Mouse (Mus musculus) cerebellum, postnatal 14 days (tissue): Measurements from ENCODE around the gene Tbx10.
A peak's percentile ranks its signal among the peaks of the same experiment; 100 is the strongest.
"Not testable (repeated sequence)": the region's sequence is repeated elsewhere in the genome, so short reads cannot be mapped to it uniquely, and the experiment has no call there.

ENCODE experiments used
- DNase-seq, 2 experiments: peaks; one replicate each; pipeline ENCODE4 v3.0.0; 2021; ENCODE audit warnings: mixed read lengths in 2 of 2

The Tbx10 gene

GRCm38 (mm10) chr19:4005091-4005490 is 12.5 kb downstream of the Tbx10 start:
- DNase-seq, result no peak

GRCm38 (mm10) chr19:4005971-4006370 is 13.4 kb downstream of the Tbx10 start:
- no peak for DNase-seq

DNA sequence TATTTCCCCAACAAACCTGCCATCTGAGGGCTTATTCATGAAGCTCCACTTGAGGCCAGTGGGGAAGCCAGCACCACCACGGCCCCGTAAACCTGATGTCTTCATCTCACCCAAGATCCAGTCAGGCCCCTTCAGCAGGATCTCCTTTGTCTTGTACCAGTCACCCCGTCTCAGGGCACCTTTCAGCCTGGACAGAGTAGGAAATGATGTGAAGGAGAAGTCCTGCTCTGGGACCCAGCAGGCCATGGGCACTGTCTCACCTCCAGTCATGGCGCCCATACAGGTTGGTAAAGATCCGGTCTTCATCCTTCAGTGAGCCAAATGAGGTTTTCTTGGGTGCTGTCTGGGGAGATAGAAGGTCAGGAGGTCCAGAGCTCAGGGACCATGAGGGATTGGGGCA is 18.5 kb downstream of the Tbx10 start:
- peak in 1 of 2 experiments; percentile 10 for DNase-seq

GRCm38 (mm10) chr19:4012432-4013022 is 20.0 kb downstream of the Tbx10 start, which contains the start of gene Ndufv1:
TSS of gene Ndufv1 (minus strand) at chr19:4012806.
- peak; percentile 96 to 98 for DNase-seq

DNA sequence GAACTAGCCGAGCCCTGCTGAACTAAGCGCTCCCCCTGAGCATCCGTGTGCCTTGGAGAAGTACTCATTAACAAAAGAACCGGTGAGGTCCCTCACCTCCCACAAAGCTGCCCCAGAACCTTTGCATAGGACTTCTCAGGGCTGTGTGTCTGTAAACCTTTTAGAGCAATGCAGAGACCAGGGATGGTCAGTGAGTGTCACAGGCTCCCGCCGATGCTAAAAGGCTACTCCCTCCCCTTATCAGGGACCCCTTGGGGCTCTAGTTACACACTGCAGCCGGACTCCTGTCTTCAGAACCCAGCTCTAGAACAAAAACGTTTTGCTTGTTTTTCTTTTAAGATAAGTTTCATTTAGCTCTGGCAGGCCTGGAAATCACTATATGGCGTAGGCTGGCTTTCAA is 20.5 kb downstream of the Tbx10 start:
- DNase-seq, result no peak

GRCm38 (mm10) chr19:4014802-4015201 is 22.2 kb downstream of the Tbx10 start:
- no peak for DNase-seq

DNA sequence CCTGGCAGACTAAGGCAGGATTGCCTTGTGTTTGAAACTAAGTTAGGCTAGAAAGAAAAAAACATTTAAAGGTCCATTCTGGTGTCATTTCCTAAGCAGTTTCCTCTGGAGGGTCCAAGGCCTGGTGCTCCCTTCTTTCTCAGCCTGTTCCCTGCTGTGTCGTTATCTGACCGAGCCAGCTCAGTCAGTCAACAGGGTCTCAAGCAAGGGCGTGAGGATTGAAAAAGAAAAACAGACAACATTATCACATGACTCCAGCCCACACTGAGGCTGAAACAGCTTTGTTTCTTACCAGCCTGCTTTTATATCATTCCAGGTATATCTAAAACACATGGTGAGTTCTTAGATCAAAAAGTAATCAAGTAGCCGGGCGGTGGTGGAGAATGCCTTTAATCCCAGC is 23.1 kb downstream of the Tbx10 start:
- DNase-seq, result no peak

- no peak for DNase-seq
Measured at GRCm38 (mm10) chr19:4017921-4018587, 25.5 kb downstream of the Tbx10 start.

GRCm38 (mm10) chr19:4018743-4019583 is 26.4 kb downstream of the Tbx10 start:
- DNase-seq, result peak; percentile 88 to 90

GRCm38 (mm10) chr19:4023185-4023584 is 30.6 kb downstream of the Tbx10 start:
- no peak for DNase-seq

- DNase-seq, result no peak
Measured at GRCm38 (mm10) chr19:4027576-4027975, 35.0 kb downstream of the Tbx10 start.

DNA sequence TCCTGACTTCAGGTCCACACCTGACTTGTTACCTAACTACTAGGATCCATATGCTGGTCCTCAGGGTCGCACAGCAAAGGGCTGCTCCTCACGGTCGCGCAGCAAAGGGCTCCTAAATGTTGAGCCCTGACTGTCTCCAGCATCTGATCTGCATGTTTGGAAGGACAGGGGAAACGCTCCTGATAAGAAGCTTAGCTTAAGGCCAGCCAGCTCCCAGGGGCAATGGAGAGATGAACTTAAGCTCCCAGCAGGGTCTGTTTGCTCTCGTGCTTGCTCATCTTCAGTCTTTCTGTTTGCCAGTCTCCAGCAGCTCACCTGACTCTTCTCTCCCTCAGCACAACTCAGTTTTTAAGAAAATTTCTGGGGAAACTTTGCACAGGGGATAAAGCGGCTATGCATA is 40.1 kb downstream of the Tbx10 start:
- DNase-seq, result no peak

DNA sequence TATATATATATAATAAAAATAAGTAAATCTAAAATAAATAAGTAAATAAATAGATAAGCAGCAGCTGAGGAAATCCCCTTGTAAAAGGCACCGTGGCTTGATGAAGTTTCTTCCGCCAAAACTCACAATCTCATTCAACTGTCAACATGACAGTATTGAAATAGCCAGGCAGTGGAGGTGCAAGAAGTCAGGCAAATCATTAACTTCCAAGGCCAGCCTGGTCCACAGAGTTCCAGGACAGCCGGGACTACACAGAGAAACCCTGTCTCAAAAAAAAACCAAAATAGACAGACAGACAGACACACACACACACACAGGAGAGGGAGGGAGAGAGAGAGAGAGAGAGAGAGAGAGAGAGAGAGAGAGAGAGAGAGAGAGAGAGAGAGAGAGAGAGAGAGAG is 40.7 kb downstream of the Tbx10 start:
- no peak for DNase-seq

DNA sequence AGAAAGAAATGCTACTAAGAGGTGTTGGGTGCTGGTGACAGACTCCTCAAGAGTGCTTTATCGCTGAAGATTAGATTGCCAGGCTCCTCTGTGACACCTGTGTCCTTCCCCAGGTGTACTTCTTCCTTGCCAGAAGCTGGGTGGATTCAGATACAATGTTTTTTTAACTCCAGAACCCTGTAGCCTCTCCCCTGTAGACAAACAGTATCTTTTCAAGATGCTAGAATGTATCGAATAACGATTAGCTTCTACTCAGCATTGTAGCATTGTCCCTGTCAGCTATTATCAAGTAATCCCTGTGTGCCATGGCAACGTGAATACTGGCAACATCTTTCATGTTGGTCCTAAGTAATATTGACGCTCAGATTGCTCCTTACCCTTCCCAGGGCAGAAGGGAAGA is 41.2 kb downstream of the Tbx10 start:
- DNase-seq, result no peak

- DNase-seq, result no peak
Measured at GRCm38 (mm10) chr19:4036327-4037045, 43.9 kb downstream of the Tbx10 start.

GRCm38 (mm10) chr19:4037154-4037787 is 44.7 kb downstream of the Tbx10 start:
- DNase-seq, result not testable (repeated sequence)

DNA sequence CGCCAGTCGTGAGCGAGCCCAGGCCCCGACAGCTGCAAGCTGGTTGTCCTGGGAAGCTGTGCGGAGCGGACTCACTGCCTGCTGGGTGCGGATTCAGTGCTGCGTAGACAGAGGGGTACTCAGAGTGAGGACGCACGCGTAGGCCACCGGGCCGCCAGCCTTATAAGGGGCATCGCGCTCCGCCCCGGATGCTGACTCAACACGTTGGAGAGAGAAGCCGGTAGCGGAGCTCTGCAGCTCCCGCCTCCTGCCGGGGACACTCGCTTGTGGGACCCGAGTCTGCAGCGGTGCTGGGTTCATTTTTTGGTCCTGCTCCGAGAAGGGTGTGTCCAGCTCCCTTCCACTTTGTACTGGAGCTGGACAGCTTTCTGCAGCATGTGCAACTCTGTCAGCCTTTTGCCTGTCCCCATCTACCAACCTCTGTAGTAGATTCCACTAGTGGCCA is 45.3 kb downstream of the Tbx10 start, which contains the start of gene Gstp1:
Gene Gstp1 (minus strand): TSS at position 198 of the 445 bp plus-strand sequence.
- peak; percentile 78 for DNase-seq

GRCm38 (mm10) chr19:4040941-4041340 is 48.4 kb downstream of the Tbx10 start:
- DNase-seq, result not testable (repeated sequence)

- DNase-seq, result not testable (repeated sequence)
Measured at GRCm38 (mm10) chr19:4041500-4041899, 48.9 kb downstream of the Tbx10 start.

DNA sequence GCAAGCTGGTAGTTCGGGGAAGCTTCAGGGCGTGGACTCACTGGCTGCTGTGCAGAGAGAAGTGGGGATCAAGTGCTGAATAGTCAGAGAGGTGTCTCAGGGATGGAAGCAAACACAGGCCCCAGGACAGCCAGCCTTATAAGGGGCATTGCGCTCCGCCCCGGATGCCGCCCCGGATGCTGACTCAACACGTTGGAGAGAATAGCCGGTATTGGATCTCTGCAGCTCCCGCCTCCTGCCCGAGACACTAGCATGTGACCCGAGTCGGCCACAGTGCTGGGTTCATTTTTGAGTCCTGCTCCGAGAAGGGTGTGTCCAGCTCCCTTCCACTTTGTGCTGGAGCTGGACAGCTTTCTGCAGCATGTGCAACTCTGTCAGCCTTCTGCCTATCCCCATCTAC is 49.6 kb downstream of the Tbx10 start:
- no peak for DNase-seq

- DNase-seq, result not testable (repeated sequence)
Measured at GRCm38 (mm10) chr19:4044109-4044508, 51.6 kb downstream of the Tbx10 start.
